Mouse (Mus musculus): ENCODE results near the gene Aph1c. TPM values are rescaled to one million over a fixed set of nuclear protein-coding genes. Genes with fewer than 3 reads are reported as not detected.
A peak's percentile ranks its signal among the peaks of the same experiment; 100 is the strongest.
"Not testable (repeated sequence)": the region's sequence is repeated elsewhere in the genome, so short reads cannot be mapped to it uniquely, and the experiment has no call there.

Gene Aph1c
- polyA plus RNA-seq, 1 experiment from 2014 or later, result 3.2 TPM

- no peaks in the 10 kb centered on the region for H3K36me3 ChIP-seq (replicated peaks)
- H3K9me3 ChIP-seq, result no peaks in the 10 kb centered on the region
- H3K27me3 ChIP-seq (replicated peaks), result no peaks in the 10 kb centered on the region
- no peak for ATAC-seq (replicated peaks)
- 86% methylated on average over 5 of the region's 5 CpGs for WGBS
- no peak overlapping the region for H3K4me3 ChIP-seq
- H3K27ac ChIP-seq, result no peak overlapping the region
- no peak overlapping the region for H3K4me2 ChIP-seq
- H3K9ac ChIP-seq, result no peak overlapping the region
- no peaks in the 10 kb centered on the region for H3K4me1 ChIP-seq
These were observed 13.5 kb downstream of the Aph1c start for GRCm38 (mm10) chr9:66820996-66821395.

DNA sequence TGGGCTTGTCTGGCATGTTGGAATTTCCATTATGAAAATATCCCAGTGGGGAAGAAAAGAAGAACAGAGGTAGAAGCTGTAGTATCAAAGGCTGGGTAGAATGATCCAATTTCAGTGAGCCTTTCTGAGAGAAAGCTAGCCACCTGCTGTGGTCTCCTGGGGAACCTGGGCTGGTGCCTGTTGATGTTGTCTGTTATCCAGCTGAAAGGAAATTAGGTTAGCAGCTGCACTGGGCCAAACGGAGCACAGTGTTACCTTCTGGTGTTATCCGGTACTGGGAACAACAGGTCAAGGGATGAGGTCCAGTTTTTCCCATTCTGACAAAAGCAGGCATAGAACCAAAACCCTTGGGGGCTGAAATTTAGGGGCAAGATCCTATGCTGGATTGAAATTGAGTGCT lies 21.1 kb downstream of the Aph1c start:
- Histone ChIP-seq H3K27me3 (replicated peaks) (no peaks in the 10 kb centered on the region), H3K9me3 (no peaks in the 10 kb centered on the region), H3K4me3 (no peak overlapping the region), H3K36me3 (replicated peaks) (no peaks in the 10 kb centered on the region), H3K4me2 (no peak overlapping the region), H3K4me1 (no peaks in the 10 kb centered on the region), H3K9ac (no peak overlapping the region), H3K27ac (no peak overlapping the region)
- no peak for ATAC-seq (replicated peaks)
- 13% methylated on average over 2 of the region's 2 CpGs for WGBS

- H3K4me1 ChIP-seq; ATAC-seq (replicated peaks); H3K27me3 ChIP-seq (replicated peaks); H3K27ac ChIP-seq; H3K9me3 ChIP-seq; H3K36me3 ChIP-seq (replicated peaks): not testable (repeated sequence)
- H3K9ac ChIP-seq, result 0 out of 2 replicates have a peak overlapping the region, but pooled peaks have one; percentile 20
- H3K4me3 ChIP-seq, result peak overlapping the region; percentile 37
- WGBS, result 1% methylated on average over 33 of the region's 37 CpGs
- H3K4me2 ChIP-seq, result peak overlapping the region; percentile 57
These were observed 28.6 kb downstream of the Aph1c start for GRCm38 (mm10) chr9:66805951-66806350.

- Histone ChIP-seq H3K27me3 (replicated peaks) (peaks cover 6% of the 10 kb centered on the region; the same call in 1 of the 2 replicates), H3K36me3 (replicated peaks) (no peaks in the 10 kb centered on the region)
- WGBS, result 52% methylated on average over 12 of the region's 12 CpGs
These were observed 32.6 kb downstream of the Aph1c start for GRCm38 (mm10) chr9:66801947-66802346.

GRCm38 (mm10) chr9:66796739-66797138 lies 37.8 kb downstream of the Aph1c start, which contains the start of gene Gm10647:
Gene Gm10647 (plus strand): TSS chr9:66797039.
- ATAC-seq (replicated peaks), result no peak
- 82% methylated on average over 5 of the region's 5 CpGs for WGBS
- H3K27me3 ChIP-seq (replicated peaks), result 0 out of 2 replicates have a peak, but pooled peaks cover 3% of the 10 kb centered on the region

More at GRCm38 (mm10) chr9:66801947-66802346, 32.6 kb downstream of the Aph1c start:
- 0 out of 2 replicates have a peak, but pooled peaks cover 3% of the 10 kb centered on the region for H3K4me1 ChIP-seq
- H3K4me3 ChIP-seq, result no peak overlapping the region
- H3K4me2 ChIP-seq, result no peak overlapping the region
- no peak overlapping the region for H3K27ac ChIP-seq
- no peak for ATAC-seq (replicated peaks)
- no peaks in the 10 kb centered on the region for H3K9me3 ChIP-seq
- no peak overlapping the region for H3K9ac ChIP-seq

DNA sequence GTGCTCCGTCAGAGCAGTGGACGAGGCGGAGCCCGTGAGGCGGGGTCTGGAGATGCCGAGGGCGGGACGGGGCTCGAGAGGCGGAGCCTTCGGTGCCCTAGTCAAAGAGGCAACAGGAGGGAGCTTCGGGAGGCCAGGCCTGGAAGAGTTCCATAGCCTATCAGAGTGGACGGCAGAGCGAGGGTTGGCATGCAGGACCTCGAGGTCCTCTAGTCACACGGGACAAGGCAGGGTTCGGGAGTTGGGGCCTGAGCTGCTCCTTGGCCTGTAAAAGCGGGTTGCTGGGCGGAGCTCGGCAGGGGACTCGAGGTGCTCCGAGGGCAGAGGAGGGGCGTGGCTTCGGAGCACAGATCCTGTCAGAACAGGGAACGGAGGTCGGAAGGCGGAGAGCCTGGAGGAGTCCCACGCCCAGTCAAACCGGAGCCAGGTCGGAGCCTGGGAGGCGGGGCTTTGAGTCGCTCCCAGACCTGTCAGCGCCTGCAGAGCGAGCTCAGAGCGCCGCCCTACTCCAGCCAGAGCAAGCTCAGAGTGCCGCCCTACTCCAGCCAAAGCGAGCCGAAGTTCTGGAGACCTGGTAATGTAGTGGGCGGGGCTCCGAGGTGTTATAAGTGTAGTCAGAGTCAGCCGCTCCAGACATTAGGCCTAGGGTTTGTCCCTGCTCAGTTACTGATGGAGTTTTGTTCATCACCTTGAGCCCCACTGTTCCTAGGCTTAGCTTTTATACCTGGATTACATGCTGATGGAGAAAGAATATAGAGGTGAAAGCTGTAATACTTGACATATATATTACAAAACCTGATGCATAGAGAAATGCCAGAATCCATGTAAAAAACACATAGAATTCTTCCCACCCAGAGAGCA lies 38.8 kb downstream of the Aph1c start, which contains the start of gene Aph1b:
Aph1b (minus strand) TSS at position 27 of the 861 bp plus-strand sequence.
- no peaks in the 10 kb centered on the region for H3K9me3 ChIP-seq
- H3K27me3 ChIP-seq (replicated peaks), result no peaks in the 10 kb centered on the region
- peak; percentile 99 for ATAC-seq (replicated peaks)
- WGBS, result 0% methylated on average over 42 of the region's 42 CpGs
- peak within 1 kb of the TSS; percentile 95 for H3K9ac ChIP-seq
- no peaks in the 10 kb centered on the region for H3K36me3 ChIP-seq (replicated peaks)
- peak within 1 kb of the TSS; percentile 83 for H3K4me2 ChIP-seq
- H3K27ac ChIP-seq, result peak within 1 kb of the TSS; percentile 89
- H3K4me3 ChIP-seq, result peak within 1 kb of the TSS; percentile 83
- H3K4me1 ChIP-seq, result peaks cover 24% of the 10 kb centered on the region

More at GRCm38 (mm10) chr9:66796739-66797138, 37.8 kb downstream of the Aph1c start, which contains the start of gene Gm10647:
- H3K4me1 ChIP-seq, result peaks cover 24% of the 10 kb centered on the region
- H3K9me3 ChIP-seq, result no peaks in the 10 kb centered on the region
- H3K9ac ChIP-seq, result peak within 1 kb of the TSS; percentile 95
- peak within 1 kb of the TSS; percentile 83 for H3K4me3 ChIP-seq
- H3K4me2 ChIP-seq, result peak within 1 kb of the TSS; percentile 83
- no peaks in the 10 kb centered on the region for H3K36me3 ChIP-seq (replicated peaks)
- peak within 1 kb of the TSS; percentile 89 for H3K27ac ChIP-seq

DNA sequence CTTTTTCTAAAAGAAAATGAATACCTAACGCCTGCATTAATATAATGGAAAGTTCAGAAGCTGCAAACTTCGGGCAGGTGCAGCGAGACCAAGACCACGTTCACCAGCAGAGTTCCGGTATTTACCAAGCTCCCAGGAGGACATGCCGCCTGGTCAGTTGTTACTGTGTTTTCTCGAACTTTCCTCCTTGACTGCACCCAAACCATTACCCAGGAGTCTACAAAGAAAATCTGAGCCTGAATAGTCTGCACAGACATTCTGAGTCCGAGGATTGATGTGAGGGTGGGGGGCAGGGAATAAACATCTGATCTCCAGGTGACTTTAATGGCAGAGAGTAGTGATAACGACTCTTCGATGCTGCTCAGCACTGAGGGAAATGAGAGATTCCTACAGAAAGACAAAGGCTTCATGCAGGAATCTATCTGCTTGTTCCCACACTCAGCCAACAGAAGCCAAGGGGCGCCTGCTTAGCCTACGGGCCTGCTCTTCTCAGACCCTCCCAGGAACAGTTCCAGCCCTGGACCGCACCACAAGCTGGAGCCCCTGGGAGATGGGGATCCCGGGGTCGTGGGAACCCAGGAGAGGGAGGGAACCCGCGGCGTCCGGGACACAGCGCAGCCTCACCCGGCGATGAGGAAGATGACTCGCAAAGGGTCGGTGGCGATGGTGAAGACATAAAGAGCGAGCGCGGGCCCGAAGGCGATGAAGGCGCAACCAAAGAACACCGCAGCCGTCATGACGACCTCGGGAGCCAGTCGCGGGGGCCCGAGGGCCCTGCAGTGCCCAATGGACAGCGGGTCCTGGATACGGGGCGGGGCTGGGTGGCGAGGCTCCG lies 39.7 kb downstream of the Aph1c start:
- Histone ChIP-seq H3K27me3 (replicated peaks) (no peaks in the 10 kb centered on the region), H3K27ac (peak overlapping the region; percentile 89), H3K9me3 (no peaks in the 10 kb centered on the region), H3K4me3 (peak overlapping the region; percentile 83), H3K4me1 (peaks cover 24% of the 10 kb centered on the region), H3K4me2 (peak overlapping the region; percentile 83), H3K9ac (peak overlapping the region; percentile 95), H3K36me3 (replicated peaks) (no peaks in the 10 kb centered on the region)
- whole genome bisulfite sequencing, result 2% methylated on average over 43 of the region's 43 CpGs
- peak; percentile 68 for ATAC-seq (replicated peaks)

GRCm38 (mm10) chr9:66787821-66788220 lies 46.7 kb downstream of the Aph1c start:
- Histone ChIP-seq H3K4me2 (no peak overlapping the region), H3K27ac (no peak overlapping the region), H3K27me3 (replicated peaks) (no peaks in the 10 kb centered on the region), H3K36me3 (replicated peaks) (no peaks in the 10 kb centered on the region), H3K9me3 (no peaks in the 10 kb centered on the region), H3K9ac (no peak overlapping the region), H3K4me3 (no peak overlapping the region), H3K4me1 (peaks cover 1% of the 10 kb centered on the region; the same call in 1 of the 2 replicates)
- 9% methylated on average over 2 of the region's 2 CpGs for WGBS
- no peak for ATAC-seq (replicated peaks)

DNA sequence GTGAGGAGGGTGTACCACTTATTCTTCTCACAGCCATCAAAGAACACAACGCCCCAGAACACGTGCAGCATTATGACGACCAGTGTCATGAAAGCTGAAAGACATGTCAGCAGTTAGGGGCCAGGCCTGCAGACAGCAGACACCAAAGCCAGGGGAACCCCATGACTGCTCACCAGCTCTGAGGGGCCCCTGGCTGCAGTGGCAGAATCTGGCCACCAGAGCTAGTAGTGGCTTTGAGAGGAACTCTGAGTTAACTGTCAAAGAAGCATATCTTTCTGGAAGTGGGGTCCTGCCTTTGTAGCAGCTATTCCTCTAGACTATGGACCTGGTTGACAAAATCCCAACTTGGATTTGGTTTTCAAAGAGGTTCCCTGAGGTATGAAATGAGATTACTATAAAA lies 50.0 kb downstream of the Aph1c start:
- not testable (repeated sequence) for ATAC-seq (replicated peaks)

DNA sequence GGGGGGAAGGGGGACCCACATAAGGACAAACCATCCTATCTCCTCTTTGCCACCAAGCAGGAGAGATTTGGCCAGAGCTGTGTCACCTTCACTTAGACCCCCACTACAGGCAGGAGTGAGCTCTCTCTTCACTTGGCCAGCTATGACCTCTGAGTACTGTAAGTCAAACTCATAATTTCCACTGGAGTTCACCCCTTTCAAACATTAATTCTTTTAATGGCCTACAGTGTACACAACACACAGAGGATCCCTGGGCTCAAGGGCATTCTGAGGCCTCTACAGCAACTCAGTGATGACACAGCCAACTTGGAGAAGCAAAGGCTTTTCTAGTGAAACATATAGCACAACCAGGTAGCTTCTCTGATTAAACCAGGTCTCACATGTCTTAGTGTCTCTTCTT lies 63.8 kb downstream of the Aph1c start:
- Histone ChIP-seq H3K9me3 (no peaks in the 10 kb centered on the region), H3K4me2 (no peak overlapping the region), H3K9ac (no peak overlapping the region), H3K27ac (no peak overlapping the region), H3K4me3 (no peak overlapping the region), H3K27me3 (replicated peaks) (no peaks in the 10 kb centered on the region), H3K4me1 (no peaks in the 10 kb centered on the region), H3K36me3 (replicated peaks) (no peaks in the 10 kb centered on the region)
- no peak for ATAC-seq (replicated peaks)

More for the DNA sequence above, 50.0 kb downstream of the Aph1c start:
- H3K27ac ChIP-seq; H3K4me3 ChIP-seq; H3K4me2 ChIP-seq; H3K9me3 ChIP-seq; H3K36me3 ChIP-seq (replicated peaks); H3K4me1 ChIP-seq; H3K9ac ChIP-seq; H3K27me3 ChIP-seq (replicated peaks): not testable (repeated sequence)
- 60% methylated on average over 1 of the region's 3 CpGs for WGBS

- Histone ChIP-seq H3K9ac (no peak overlapping the region), H3K36me3 (replicated peaks) (no peaks in the 10 kb centered on the region), H3K4me3 (no peak overlapping the region), H3K27ac (no peak overlapping the region), H3K9me3 (no peaks in the 10 kb centered on the region), H3K27me3 (replicated peaks) (no peaks in the 10 kb centered on the region), H3K4me1 (no peaks in the 10 kb centered on the region), H3K4me2 (no peak overlapping the region)
- ATAC-seq (replicated peaks), result no peak
- WGBS, result 84% methylated on average over 3 of the region's 3 CpGs
These were observed 65.3 kb downstream of the Aph1c start for GRCm38 (mm10) chr9:66769275-66769674.

- no peak overlapping the region for H3K9ac ChIP-seq
- no peak for ATAC-seq (replicated peaks)
- no peaks in the 10 kb centered on the region for H3K27me3 ChIP-seq (replicated peaks)
- H3K36me3 ChIP-seq (replicated peaks), result no peaks in the 10 kb centered on the region
- no peaks in the 10 kb centered on the region for H3K9me3 ChIP-seq
- no peaks in the 10 kb centered on the region for H3K4me1 ChIP-seq
- no peak overlapping the region for H3K4me2 ChIP-seq
- H3K27ac ChIP-seq, result no peak overlapping the region
- no peak overlapping the region for H3K4me3 ChIP-seq
- WGBS, result 100% methylated on average over 1 of the region's 1 CpGs
These were observed 65.8 kb downstream of the Aph1c start for GRCm38 (mm10) chr9:66768721-66769120.
